18 mouse cellular contexts compared by ENCODE assay signal in the genomic region with DNA sequence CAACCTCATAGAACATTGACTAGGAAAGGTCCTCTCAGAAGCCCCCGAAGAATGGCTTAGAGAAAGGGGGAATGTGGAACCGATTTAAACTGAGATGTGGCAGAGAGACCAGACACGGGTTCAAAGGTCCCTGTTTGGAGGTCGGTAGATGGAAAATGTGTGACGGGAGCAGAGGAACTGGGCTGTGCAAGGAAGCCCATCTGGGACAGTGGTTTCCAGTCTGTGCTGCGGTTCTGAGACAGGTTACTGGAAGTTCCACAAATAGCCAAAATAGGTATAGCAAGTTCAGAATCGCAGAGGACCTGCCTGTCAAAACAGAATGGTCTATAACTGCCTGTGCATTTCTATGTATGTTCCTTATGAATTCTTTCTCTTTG.
"Had no signal": no experiment of that assay in that cellular context is flagged by ENCODE, and none has a peak within 500 bp of the region (broad histone marks: within the 10 kb centered on the region; RNA-seq: fewer than 3 reads in every experiment).

No protein-coding gene starts in this region.

- H3K36me3 ChIP-seq: kidney, embryonic 15.5 days; limb, embryonic 12.5 days; limb, embryonic 15.5 days had no signal

- ATAC-seq: liver, postnatal 0 days; lung, postnatal 0 days had no signal

- H3K27me3 ChIP-seq: limb, embryonic 12.5 days; limb, embryonic 15.5 days had no signal

- DNase-seq: kidney, adult 8-10 months; kidney, postnatal 36 days; layer of hippocampus, postnatal 36 days; left cerebral cortex, postnatal 4 days; liver, postnatal 0 days; lung, embryonic 14.5 days; midbrain, embryonic 14.5 days; thymus, adult 2 months; thymus, postnatal 14 days; thymus, postnatal 4 days had no signal

- H3K4me2 ChIP-seq: kidney, embryonic 15.5 days; limb, embryonic 12.5 days; limb, embryonic 15.5 days; liver, embryonic 11.5 days; lung, embryonic 14.5 days; midbrain, embryonic 11.5 days had no signal

- H3K9me3 ChIP-seq: kidney, embryonic 15.5 days; limb, embryonic 12.5 days; limb, embryonic 15.5 days had no signal

- H3K27ac ChIP-seq: kidney, embryonic 15.5 days; limb, embryonic 12.5 days; limb, embryonic 15.5 days; liver, embryonic 14.5 days; stomach, postnatal 0 days had no signal

- H3K9ac ChIP-seq: kidney, embryonic 15.5 days; limb, embryonic 12.5 days; limb, embryonic 15.5 days; liver, embryonic 14.5 days; liver, postnatal 0 days; lung, embryonic 14.5 days had no signal

- H3K4me3 ChIP-seq: kidney, embryonic 15.5 days; limb, embryonic 12.5 days; limb, embryonic 15.5 days had no signal
